Mouse (Mus musculus): ENCODE measurements at regions not wholly inside any gene's neighbourhood (a gene's known extent, or its start where the extent isn't known, plus 50 kb on each side); places are given as distances from the start of the nearest gene placed in this dataset.

DNA sequence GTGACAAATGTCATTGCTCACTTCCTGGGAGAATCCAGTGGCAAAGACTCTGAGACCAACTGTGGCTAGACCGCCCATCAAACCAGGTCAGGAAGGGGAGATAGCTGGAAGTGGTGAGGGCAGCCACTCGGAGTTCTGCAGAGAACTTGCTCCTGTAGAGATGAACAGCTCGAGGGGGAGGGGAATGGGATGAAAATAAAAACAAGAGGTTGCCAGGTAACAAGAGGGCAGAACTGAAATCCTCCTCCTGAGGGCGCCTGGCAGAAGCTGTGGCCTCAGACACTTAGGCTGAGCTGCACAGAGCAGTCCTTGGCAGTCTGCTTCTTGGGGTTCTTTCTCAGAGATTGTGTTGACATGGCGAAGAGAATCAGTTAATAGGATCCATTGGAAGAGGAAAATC is 65.7 kb upstream of the Grin2b start:
- TF ChIP-seq CTCF (IDR thresholded peaks at IDR 0.05; ENCODE audit: borderline replicate concordance, insufficient read depth, low read depth, low read length) (no peak), POLR2A (IDR thresholded peaks at IDR 0.05; ENCODE audit: borderline replicate concordance, insufficient read depth, low read length) (no peak)
